Mouse (Mus musculus): ENCODE results near the gene Bcs1l. TPM values are rescaled to one million over a fixed set of nuclear protein-coding genes. Genes with fewer than 3 reads are reported as not detected.

Bcs1l gene
- polyA plus RNA-seq, 1 experiment from 2014 or later = 14.0 TPM

GRCm38 (mm10) chr1:74600501-74601266, 12.6 kb downstream of the Bcs1l start:
- H3K4me2 ChIP-seq = peak overlapping the region; percentile 80
- 6% methylated on average over 26 of the region's 26 CpGs for WGBS
- peak overlapping the region; percentile 85 for H3K4me3 ChIP-seq
- peaks cover 12% of the 10 kb centered on the region for H3K4me1 ChIP-seq
- H3K27me3 ChIP-seq = no peaks in the 10 kb centered on the region
- H3K9ac ChIP-seq = peak overlapping the region; percentile 81
- no peaks in the 10 kb centered on the region for H3K9me3 ChIP-seq
- H3K36me3 ChIP-seq = peaks cover 32% of the 10 kb centered on the region
- H3K27ac ChIP-seq = no peak overlapping the region
- ATAC-seq (ENCODE audit: insufficient number of reproducible peaks, low FRiP score, low TSS enrichment, low read depth) = peak; percentile 49

GRCm38 (mm10) chr1:74601267-74601962, 13.3 kb downstream of the Bcs1l start, which contains the start of the genes Rnf25 and Stk36:
Rnf25 (minus strand) TSS chr1:74601397.
Stk36 (plus strand) TSS chr1:74601445.
- ATAC-seq (ENCODE audit: insufficient number of reproducible peaks, low FRiP score, low TSS enrichment, low read depth) = peak; percentile 78
- 10% methylated on average over 25 of the region's 25 CpGs for WGBS
- Histone ChIP-seq H3K9ac (peak within 1 kb of the TSS; percentile 81), H3K27ac (0 out of 2 replicates have a peak within 1 kb of the TSS, but pooled peaks have one; percentile 22), H3K36me3 (peaks cover 28% of the 10 kb centered on the region), H3K4me1 (peaks cover 12% of the 10 kb centered on the region), H3K27me3 (no peaks in the 10 kb centered on the region), H3K4me3 (peak within 1 kb of the TSS; percentile 85), H3K9me3 (no peaks in the 10 kb centered on the region), H3K4me2 (peak within 1 kb of the TSS; percentile 80)

- Histone ChIP-seq H3K27ac (no peak overlapping the region), H3K4me2 (no peak overlapping the region), H3K36me3 (peaks cover 40% of the 10 kb centered on the region), H3K9me3 (no peaks in the 10 kb centered on the region), H3K27me3 (no peaks in the 10 kb centered on the region), H3K4me3 (no peak overlapping the region), H3K9ac (no peak overlapping the region), H3K4me1 (no peaks in the 10 kb centered on the region)
- ATAC-seq (ENCODE audit: insufficient number of reproducible peaks, low FRiP score, low TSS enrichment, low read depth) = no peak
- 77% methylated on average over 1 of the region's 1 CpGs for WGBS
Observed at GRCm38 (mm10) chr1:74624183-74624582, 36.1 kb downstream of the Bcs1l start.

GRCm38 (mm10) chr1:74626076-74626475, 38.0 kb downstream of the Bcs1l start:
- Histone ChIP-seq H3K4me3 (no peak overlapping the region), H3K36me3 (peaks cover 40% of the 10 kb centered on the region), H3K27ac (no peak overlapping the region), H3K27me3 (no peaks in the 10 kb centered on the region), H3K9me3 (no peaks in the 10 kb centered on the region), H3K4me1 (no peaks in the 10 kb centered on the region), H3K4me2 (no peak overlapping the region), H3K9ac (no peak overlapping the region)
- 84% methylated on average over 4 of the region's 4 CpGs for WGBS
- ATAC-seq (ENCODE audit: insufficient number of reproducible peaks, low FRiP score, low TSS enrichment, low read depth) = no peak

- Histone ChIP-seq H3K4me3 (no peak overlapping the region), H3K36me3 (peaks cover 35% of the 10 kb centered on the region), H3K27ac (no peak overlapping the region), H3K9ac (no peak overlapping the region), H3K27me3 (no peaks in the 10 kb centered on the region), H3K4me1 (no peaks in the 10 kb centered on the region), H3K9me3 (no peaks in the 10 kb centered on the region), H3K4me2 (no peak overlapping the region)
- WGBS = 54% methylated on average over 7 of the region's 7 CpGs
- no peak for ATAC-seq (ENCODE audit: insufficient number of reproducible peaks, low FRiP score, low TSS enrichment, low read depth)
Observed at GRCm38 (mm10) chr1:74628001-74628400, 39.9 kb downstream of the Bcs1l start.

GRCm38 (mm10) chr1:74632734-74633133, 44.6 kb downstream of the Bcs1l start:
- Histone ChIP-seq H3K9me3 (no peaks in the 10 kb centered on the region), H3K27me3 (no peaks in the 10 kb centered on the region), H3K4me1 (no peaks in the 10 kb centered on the region), H3K4me2 (no peak overlapping the region), H3K4me3 (no peak overlapping the region), H3K9ac (no peak overlapping the region), H3K36me3 (peaks cover 15% of the 10 kb centered on the region), H3K27ac (no peak overlapping the region)
- 85% methylated on average over 4 of the region's 4 CpGs for WGBS
- no peak for ATAC-seq (ENCODE audit: insufficient number of reproducible peaks, low FRiP score, low TSS enrichment, low read depth)

Small RNA genes lying within 50 kb of the gene (microRNA-seq; reads per million reads assigned to microRNA genes)
- not detected for gene Gm25035

Other genes starting within 250 kb of the Bcs1l start
- 1.6 and 2.0 TPM in 2 replicates for gene Catip, start 226.2 kb upstream of the Bcs1l start, polyA plus RNA-seq (2015; fragmentation: Nextera tagmentation; extraction: Ambion mirVana)
- 3.4 and 4.4 TPM in 2 replicates for gene Slc11a1, start 213.1 kb upstream of the Bcs1l start, polyA plus RNA-seq (2015; fragmentation: Nextera tagmentation; extraction: Ambion mirVana)
- gene Ctdsp1, start 196.8 kb upstream of the Bcs1l start, polyA plus RNA-seq (2015; fragmentation: Nextera tagmentation; extraction: Ambion mirVana) = 82.4 and 85.4 TPM in 2 replicates
- gene Vil1, start 178.9 kb upstream of the Bcs1l start, polyA plus RNA-seq (2015; fragmentation: Nextera tagmentation; extraction: Ambion mirVana) = 0.15 and 0.20 TPM in 2 replicates
- gene Cnot9, start 82.2 kb upstream of the Bcs1l start, polyA plus RNA-seq (2015; fragmentation: Nextera tagmentation; extraction: Ambion mirVana) = 52.7 and 55.8 TPM in 2 replicates
- 0.92 and 1.6 TPM in 2 replicates for gene Plcd4, start 45.4 kb upstream of the Bcs1l start, polyA plus RNA-seq (2015; fragmentation: Nextera tagmentation; extraction: Ambion mirVana)
- gene Usp37, start 44.0 kb upstream of the Bcs1l start, polyA plus RNA-seq (2015; fragmentation: Nextera tagmentation; extraction: Ambion mirVana) = 26.3 and 30.5 TPM in 2 replicates
- gene Zfp142, start within 50 bp of the Bcs1l start, polyA plus RNA-seq (2015; fragmentation: Nextera tagmentation; extraction: Ambion mirVana) = 7.3 and 7.5 TPM in 2 replicates
- 40.7 and 41.0 TPM in 2 replicates for gene Rnf25, start 13.1 kb downstream of the Bcs1l start, polyA plus RNA-seq (2015; fragmentation: Nextera tagmentation; extraction: Ambion mirVana)
- gene Stk36, start 13.2 kb downstream of the Bcs1l start, polyA plus RNA-seq (2015; fragmentation: Nextera tagmentation; extraction: Ambion mirVana) = 5.4 and 6.5 TPM in 2 replicates
- gene Ttll4, start 73.5 kb downstream of the Bcs1l start, polyA plus RNA-seq (2015; fragmentation: Nextera tagmentation; extraction: Ambion mirVana) = 10.3 and 12.3 TPM in 2 replicates
- gene Cyp27a1, start 125.3 kb downstream of the Bcs1l start, polyA plus RNA-seq (2015; fragmentation: Nextera tagmentation; extraction: Ambion mirVana) = 9.7 and 10.5 TPM in 2 replicates
- gene Prkag3, start 160.9 kb downstream of the Bcs1l start, polyA plus RNA-seq (2015; fragmentation: Nextera tagmentation; extraction: Ambion mirVana) = 2.8 and 7.5 TPM in 2 replicates
- gene Wnt6, start 183.6 kb downstream of the Bcs1l start, polyA plus RNA-seq (2015; fragmentation: Nextera tagmentation; extraction: Ambion mirVana) = 49.5 and 53.6 TPM in 2 replicates
- 9.0 and 9.1 TPM in 2 replicates for gene Wnt10a, start 203.2 kb downstream of the Bcs1l start, polyA plus RNA-seq (2015; fragmentation: Nextera tagmentation; extraction: Ambion mirVana)

All from limb, embryonic 15.5 days (tissue).